Mouse (Mus musculus): ENCODE data around the gene Zcchc7.

The Zcchc7 gene

GRCm38 (mm10) chr4:44965175-44965574 is 209.5 kb downstream of the Zcchc7 start:
- no peak for DNase-seq (ENCODE audit: low spot score in 2 of 2)

GRCm38 (mm10) chr4:44965736-44966135 is 210.1 kb downstream of the Zcchc7 start:
- DNase-seq (ENCODE audit: low spot score in 2 of 2), result no peak

DNA sequence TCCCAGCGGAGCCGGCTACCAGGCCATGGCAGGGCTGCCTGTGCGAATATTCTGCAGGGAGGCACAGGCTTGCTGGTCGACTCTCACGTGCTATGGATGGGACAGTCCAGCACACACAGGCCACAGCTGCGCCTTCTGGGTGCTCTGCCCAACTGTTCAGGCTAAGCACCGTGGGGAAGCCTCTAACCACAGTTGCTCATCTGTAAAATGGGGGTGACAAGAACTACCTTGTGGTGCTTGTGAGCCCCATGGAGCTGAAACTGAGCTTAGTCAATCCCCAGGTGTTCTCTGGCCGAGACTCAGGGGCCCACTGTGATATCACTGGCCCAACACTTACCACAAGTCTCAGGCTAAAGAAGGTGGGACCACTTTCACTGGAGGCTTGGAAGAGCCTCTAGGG is 211.7 kb downstream of the Zcchc7 start:
- no peak for DNase-seq (ENCODE audit: low spot score in 2 of 2)

- DNase-seq (ENCODE audit: low spot score in 2 of 2), result no peak
Observed at GRCm38 (mm10) chr4:44970056-44970455, 214.4 kb downstream of the Zcchc7 start.

DNA sequence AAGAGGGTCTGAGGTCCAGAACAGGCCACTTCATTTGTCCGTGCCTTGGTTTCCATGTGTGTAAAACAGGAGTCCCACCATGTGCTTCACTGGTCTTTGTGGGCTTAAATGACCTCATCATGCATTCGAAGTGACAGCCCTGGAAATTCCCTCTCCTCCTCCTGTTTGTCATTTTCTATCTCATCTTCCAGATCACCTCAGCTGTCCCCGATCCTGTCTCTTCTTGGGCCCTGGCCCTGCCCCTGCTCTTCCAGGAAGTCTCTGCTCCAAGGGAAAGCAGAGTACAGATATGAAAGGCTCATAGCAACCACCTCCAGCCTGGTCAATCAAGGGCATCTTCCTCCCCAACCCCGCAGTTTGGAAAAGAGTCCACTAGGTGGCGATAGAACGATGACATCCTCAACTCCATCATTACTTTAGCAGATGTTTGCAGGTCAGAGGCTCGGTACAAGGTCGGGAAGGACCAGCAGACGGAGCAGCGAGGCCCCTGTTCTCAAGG is 215.0 kb downstream of the Zcchc7 start:
- DNase-seq (ENCODE audit: low spot score in 2 of 2), result peak in 1 of 2 experiments; percentile 43

DNA sequence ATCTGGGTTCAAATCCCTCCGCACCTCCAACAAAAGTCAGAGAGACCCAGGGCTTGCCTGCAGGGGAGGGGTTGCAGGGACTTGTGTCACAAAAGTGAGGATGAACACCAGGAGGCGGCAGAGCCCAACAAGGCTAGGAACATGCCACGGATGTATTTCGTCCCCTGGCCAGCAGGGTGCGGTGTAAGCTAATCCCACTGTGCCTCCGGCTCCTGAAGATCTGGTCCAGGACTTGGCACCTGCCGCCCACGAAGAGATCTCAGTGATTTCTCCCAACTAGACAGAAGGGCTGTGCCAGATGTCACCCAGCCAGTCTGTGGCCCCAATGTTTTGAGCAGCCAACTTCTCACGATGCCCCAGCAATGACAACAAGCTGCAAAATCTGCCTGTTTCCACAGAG is 217.8 kb downstream of the Zcchc7 start:
- peak; percentile 89 to 94 for DNase-seq (ENCODE audit: low spot score in 2 of 2)

GRCm38 (mm10) chr4:44973871-44974270 is 218.2 kb downstream of the Zcchc7 start:
- DNase-seq (ENCODE audit: low spot score in 2 of 2), result no peak

GRCm38 (mm10) chr4:44974331-44974730 is 218.7 kb downstream of the Zcchc7 start:
- no peak for DNase-seq (ENCODE audit: low spot score in 2 of 2)

- DNase-seq (ENCODE audit: low spot score in 2 of 2), result no peak
Observed at GRCm38 (mm10) chr4:44976026-44976615, 220.4 kb downstream of the Zcchc7 start.

GRCm38 (mm10) chr4:44976921-44977710 is 221.4 kb downstream of the Zcchc7 start:
- DNase-seq (ENCODE audit: low spot score in 2 of 2), result no peak

DNA sequence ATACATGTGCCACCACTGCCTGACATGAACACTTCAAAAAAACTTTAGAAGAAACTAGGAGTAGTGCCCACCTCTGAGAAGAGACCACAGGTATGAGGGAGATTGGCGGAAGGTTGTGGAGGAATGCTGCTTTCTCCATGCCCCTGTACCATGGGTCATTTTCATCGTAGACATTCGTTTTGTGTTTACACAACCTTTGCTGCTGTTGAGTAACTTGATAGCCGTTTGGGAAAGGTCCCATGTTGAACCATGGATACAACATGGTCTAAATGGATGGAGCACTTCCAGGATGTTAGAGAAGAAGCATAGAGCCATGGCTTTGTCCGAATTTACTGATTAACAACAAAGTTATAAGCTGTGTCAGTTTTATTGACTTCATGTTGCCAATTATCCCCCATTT is 222.5 kb downstream of the Zcchc7 start:
- no peak for DNase-seq (ENCODE audit: low spot score in 2 of 2)

DNA sequence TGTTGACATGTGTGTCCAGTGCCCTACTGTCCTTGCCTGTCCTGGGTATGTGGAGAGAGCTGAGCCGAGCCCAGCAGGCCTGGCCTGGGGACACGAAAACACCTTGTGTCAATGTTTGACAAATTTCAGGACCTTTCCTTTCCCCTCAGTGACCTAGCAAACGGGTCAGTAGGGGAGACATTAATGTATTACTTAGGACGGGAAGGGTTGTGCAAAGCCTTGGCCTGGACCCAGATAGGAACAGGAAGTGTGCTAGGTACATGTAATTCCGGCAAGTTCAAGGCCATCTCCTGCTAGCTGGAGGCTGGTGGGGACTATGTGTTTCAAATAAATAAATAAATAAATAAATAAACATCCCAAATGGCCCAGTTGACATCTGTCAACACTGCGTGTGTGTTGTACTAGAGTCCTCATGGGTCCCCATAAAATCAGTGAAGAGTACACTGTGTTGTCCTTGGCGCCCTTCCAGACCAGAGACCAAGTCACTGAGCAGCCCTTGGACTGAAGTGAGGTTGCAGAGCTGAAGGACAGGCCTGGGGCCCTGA is 224.2 kb downstream of the Zcchc7 start:
- no peak for DNase-seq (ENCODE audit: low spot score in 2 of 2)

DNA sequence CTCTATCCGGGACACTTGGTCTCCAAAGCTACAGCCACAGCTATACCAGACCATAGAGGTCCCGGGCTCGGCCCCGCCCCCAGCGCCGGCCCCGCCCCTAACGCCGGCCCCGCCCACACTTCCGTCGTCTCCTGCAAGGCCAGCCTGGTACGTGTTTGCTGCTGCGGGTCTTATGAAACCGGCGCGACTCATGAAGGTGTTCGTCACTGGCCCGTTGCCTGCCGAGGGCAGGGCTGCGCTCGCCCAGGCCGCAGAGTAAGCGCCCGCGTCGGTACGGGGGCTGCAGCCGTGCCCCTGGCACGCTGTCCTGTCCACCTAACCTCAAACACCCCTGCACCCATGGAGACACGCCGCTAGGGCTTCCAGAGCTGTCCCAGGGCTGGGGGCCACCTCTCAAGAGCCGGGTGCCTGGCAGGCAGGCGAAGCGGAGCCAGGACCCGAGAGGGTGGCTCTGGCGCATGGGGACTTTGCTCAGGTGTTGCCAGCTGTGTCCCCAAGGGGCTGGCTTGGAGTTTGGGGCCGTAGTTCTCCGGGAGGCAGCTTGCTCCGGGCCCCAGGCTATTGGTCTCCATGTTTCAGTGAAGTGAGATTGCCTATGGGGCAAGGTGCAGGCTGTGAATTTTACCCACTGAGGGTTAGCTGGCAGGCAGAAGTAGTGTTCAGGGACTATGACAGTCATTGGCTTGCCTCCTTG is 225.8 kb downstream of the Zcchc7 start, which contains the start of gene Grhpr:
TSS of gene Grhpr (plus strand) at position 116 of the 694 bp plus-strand sequence.
- peak in 1 of 2 experiments; percentile 80 for DNase-seq (ENCODE audit: low spot score in 2 of 2)

Measured in cerebellum, postnatal 4 days (tissue).